Mouse (Mus musculus) heart, adult 2 months (tissue): ENCODE results near the gene Kiss1.
"Not testable (repeated sequence)": the region's sequence is repeated elsewhere in the genome, so short reads cannot be mapped to it uniquely, and the experiment has no call there.

Experiments used
- CTCF ChIP-seq: fragments of 200-600 bp; IDR thresholded peaks from 2 replicates; pipeline ENCODE4 v1.8.1; 2022; ENCODE audit warnings: antibody characterized with exemption, mild to moderate bottlenecking, moderate library complexity
- EP300 ChIP-seq: fragments of 200-500 bp; IDR thresholded peaks from 2 replicates; pipeline ENCODE4 v1.6.1; 2011; ENCODE audit warnings: low read depth, low read length, control low read depth; ENCODE audit not compliant: insufficient read depth

DNA sequence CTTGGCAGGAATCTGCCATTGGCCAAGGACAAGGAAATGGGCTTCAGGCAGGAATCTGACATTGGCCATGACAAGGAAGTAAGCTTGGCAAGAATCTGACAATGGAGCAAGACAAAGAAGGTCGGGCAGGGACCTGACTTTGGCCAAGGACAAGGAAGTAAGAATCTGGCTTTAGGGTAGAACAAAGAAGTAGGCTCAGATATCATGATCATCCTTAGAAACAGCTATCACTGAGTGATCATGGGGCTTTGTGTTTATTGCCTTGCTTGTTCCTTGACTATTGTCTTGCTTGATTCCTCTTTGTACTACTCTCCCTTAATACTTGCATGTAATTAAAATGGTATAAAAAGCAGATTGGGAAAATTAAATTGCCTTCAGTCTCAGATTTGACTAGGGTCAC is 18.7 kb downstream of the Kiss1 start:
- not testable (repeated sequence) for TF ChIP-seq CTCF, EP300
